Mouse (Mus musculus) CH12.LX (cell line): ENCODE measurements around the gene Reln. TPM values are rescaled to one million over a fixed set of nuclear protein-coding genes. Genes with fewer than 3 reads are reported as not detected.

ENCODE experiments used
- DNase-seq: peaks from one replicate; pipeline ENCODE4 v3.0.0-alpha.2; 2013; ENCODE audit errors: extremely low read depth
- H3K27ac ChIP-seq: 2 replicates; pipeline ENCODE4 v1.5.1; 2012; ENCODE audit warnings: low read depth, mild to moderate bottlenecking, control low read depth, moderate library complexity; ENCODE audit not compliant: insufficient read depth
- H3K27me3 ChIP-seq: replicated peaks from 2 replicates; pipeline ENCODE3; 2012; ENCODE audit warnings: inconsistent platforms
- H3K36me3 ChIP-seq, 2 experiments: replicated peaks in 1 of 2; 2 replicates each; pipeline versions ENCODE3 to v1.6.1; 2012; ENCODE audit warnings: inconsistent platforms in 1 of 2, low read length in 1 of 2, mild to moderate bottlenecking in 1 of 2, mixed read lengths in 1 of 2, moderate library complexity in 1 of 2; ENCODE audit not compliant: control insufficient read depth in 1 of 2, insufficient read depth in 1 of 2
- H3K4me1 ChIP-seq, 2 experiments: 2 replicates each; pipeline ENCODE4 v1.6.1; 2012; ENCODE audit warnings: inconsistent platforms in 1 of 2, moderate library complexity in 1 of 2; ENCODE audit not compliant: insufficient read depth in 2 of 2, control insufficient read depth in 1 of 2
- H3K4me2 ChIP-seq: 2 replicates; pipeline ENCODE4 v1.6.1; 2012; ENCODE audit warnings: low read depth, mild to moderate bottlenecking, control low read depth; ENCODE audit not compliant: poor library complexity, insufficient read depth, severe bottlenecking
- H3K4me3 ChIP-seq, 3 experiments: fragments of 150-350 bp in 1 of 3; sonication (generic) in 1 of 3; replicated peaks in 1 of 3; 2 replicates each; pipeline versions ENCODE3 to v1.5.1; 2011 to 2012; ENCODE audit warnings: low read depth in 2 of 3, low read length in 2 of 3, mild to moderate bottlenecking in 2 of 3, moderate library complexity in 2 of 3, control low read depth in 1 of 3, improper control_type of control experiment in 1 of 3, inconsistent platforms in 1 of 3, mixed read lengths in 1 of 3; ENCODE audit not compliant: poor library complexity in 1 of 3
- H3K79me2 ChIP-seq: replicated peaks from 2 replicates; pipeline ENCODE4 v1.6.1; 2012; ENCODE audit warnings: mild to moderate bottlenecking, moderate library complexity; ENCODE audit not compliant: control insufficient read depth, poor library complexity, insufficient read depth, severe bottlenecking; ENCODE audit errors: extremely low read depth
- H3K9ac ChIP-seq: 2 replicates; pipeline ENCODE4 v1.6.1; 2012; ENCODE audit warnings: low read depth, mild to moderate bottlenecking, control low read depth, moderate library complexity; ENCODE audit not compliant: insufficient read depth
- H3K9me3 ChIP-seq: replicated peaks from 2 replicates; pipeline ENCODE3; 2012; ENCODE audit warnings: low read length, inconsistent platforms, mixed read lengths
- BHLHE40 ChIP-seq: IDR thresholded peaks from 2 replicates; pipeline ENCODE4 v1.6.1; 2011; ENCODE audit warnings: mild to moderate bottlenecking, low read depth, low read length, improper control_type of control experiment
- CHD1 ChIP-seq: IDR thresholded peaks from 2 replicates; pipeline ENCODE4 v1.6.1; 2012; ENCODE audit warnings: low read depth, low read length, improper control_type of control experiment, inconsistent platforms
- CHD2 ChIP-seq: IDR thresholded peaks from 2 replicates; pipeline ENCODE4 v1.6.1; 2011; ENCODE audit warnings: low read length, improper control_type of control experiment
- E2F4 ChIP-seq: IDR thresholded peaks from 2 replicates; pipeline ENCODE4 v1.6.1; 2011; ENCODE audit warnings: low read depth, low read length, improper control_type of control experiment; ENCODE audit not compliant: insufficient replicate concordance
- ELF1 ChIP-seq: IDR thresholded peaks from 2 replicates; pipeline ENCODE4 v1.6.1; 2014; ENCODE audit warnings: low read depth, mild to moderate bottlenecking, inconsistent platforms, low read length, improper control_type of control experiment
- EP300 ChIP-seq: IDR thresholded peaks from 2 replicates; pipeline ENCODE4 v1.6.1; 2011; ENCODE audit warnings: low read length, improper control_type of control experiment
- ETS1 ChIP-seq: conservative IDR thresholded peaks from 2 replicates; pipeline ENCODE4 v1.6.1; 2012; ENCODE audit warnings: low read depth, mild to moderate bottlenecking, inconsistent platforms, low read length, improper control_type of control experiment, moderate library complexity
- GABPA ChIP-seq: IDR thresholded peaks from 2 replicates; pipeline ENCODE4 v1.6.1; 2012; ENCODE audit warnings: low read depth, low read length, improper control_type of control experiment, inconsistent platforms; ENCODE audit not compliant: insufficient replicate concordance
- HCFC1 ChIP-seq: IDR thresholded peaks from 2 replicates; pipeline ENCODE4 v1.6.1; 2012; ENCODE audit warnings: low read depth, mild to moderate bottlenecking, inconsistent platforms, low read length, improper control_type of control experiment
- JUN ChIP-seq: IDR thresholded peaks from 2 replicates; pipeline ENCODE4 v1.6.1; 2011; ENCODE audit warnings: low read depth, mild to moderate bottlenecking, low read length, improper control_type of control experiment, moderate library complexity; ENCODE audit not compliant: insufficient read depth
- JUND ChIP-seq: conservative IDR thresholded peaks from 2 replicates; pipeline ENCODE4 v1.6.1; 2011; ENCODE audit warnings: low read depth, low read length, improper control_type of control experiment
- KAT2A ChIP-seq: IDR thresholded peaks from 2 replicates; pipeline ENCODE4 v1.6.1; 2012; ENCODE audit warnings: low read length, improper control_type of control experiment, inconsistent platforms; ENCODE audit not compliant: insufficient replicate concordance
- MAFK ChIP-seq: IDR thresholded peaks from 2 replicates; pipeline ENCODE4 v1.6.1; 2011; ENCODE audit warnings: low read length, improper control_type of control experiment; ENCODE audit not compliant: insufficient replicate concordance
- MAX ChIP-seq: IDR thresholded peaks from 2 replicates; pipeline ENCODE4 v1.6.1; 2011; ENCODE audit warnings: low read length, improper control_type of control experiment
- MAZ ChIP-seq: IDR thresholded peaks from 2 replicates; pipeline ENCODE4 v1.6.1; 2012; ENCODE audit warnings: low read depth, mild to moderate bottlenecking, inconsistent platforms, low read length, improper control_type of control experiment, moderate library complexity
- MEF2A ChIP-seq: IDR thresholded peaks from 2 replicates; pipeline ENCODE4 v1.6.1; 2014; ENCODE audit warnings: low read depth, mild to moderate bottlenecking, inconsistent platforms, low read length, improper control_type of control experiment, borderline replicate concordance
- MXI1 ChIP-seq: IDR thresholded peaks from 2 replicates; pipeline ENCODE4 v1.6.1; 2011; ENCODE audit warnings: mild to moderate bottlenecking, low read depth, low read length, improper control_type of control experiment
- NELFE ChIP-seq: IDR thresholded peaks from 2 replicates; pipeline ENCODE4 v1.6.1; 2011; ENCODE audit warnings: low read depth, low read length, improper control_type of control experiment
- PAX5 ChIP-seq: IDR thresholded peaks from 2 replicates; pipeline ENCODE4 v1.6.1; 2012; ENCODE audit warnings: low read length, inconsistent platforms, mixed read lengths
- RAD21 ChIP-seq: IDR thresholded peaks from 2 replicates; pipeline ENCODE4 v1.6.1; 2011; ENCODE audit warnings: low read depth, mild to moderate bottlenecking, low read length, improper control_type of control experiment, moderate library complexity
- SIN3A ChIP-seq: IDR thresholded peaks from 2 replicates; pipeline ENCODE4 v1.6.1; 2012; ENCODE audit warnings: low read length, improper control_type of control experiment, inconsistent platforms
- TBP ChIP-seq: conservative IDR thresholded peaks from 2 replicates; pipeline ENCODE4 v1.6.1; 2011; ENCODE audit warnings: low read depth, low read length, improper control_type of control experiment
- TCF12 ChIP-seq: IDR thresholded peaks from 2 replicates; pipeline ENCODE4 v1.6.1; 2014; ENCODE audit warnings: low read depth, mild to moderate bottlenecking, inconsistent platforms, low read length, improper control_type of control experiment
- UBTF ChIP-seq: IDR thresholded peaks from 2 replicates; pipeline ENCODE4 v1.6.1; 2012; ENCODE audit warnings: low read depth, mild to moderate bottlenecking, inconsistent platforms, low read length, improper control_type of control experiment, moderate library complexity
- USF1 ChIP-seq: IDR thresholded peaks from 2 replicates; pipeline ENCODE4 v1.6.1; 2014; ENCODE audit warnings: low read depth, mild to moderate bottlenecking, inconsistent platforms, low read length, improper control_type of control experiment
- USF2 ChIP-seq: conservative IDR thresholded peaks from 2 replicates; pipeline ENCODE4 v1.6.1; 2011; ENCODE audit warnings: low read depth, low read length, improper control_type of control experiment
- ZC3H11A ChIP-seq: IDR thresholded peaks from 2 replicates; pipeline ENCODE4 v1.6.1; 2012; ENCODE audit warnings: low read depth, mild to moderate bottlenecking, inconsistent platforms, low read length, improper control_type of control experiment
- ZKSCAN1 ChIP-seq: IDR thresholded peaks from 2 replicates; pipeline ENCODE4 v1.6.1; 2012; ENCODE audit warnings: low read depth, inconsistent platforms, low read length, improper control_type of control experiment, borderline replicate concordance
- ZNF384 ChIP-seq: IDR thresholded peaks from 2 replicates; pipeline ENCODE4 v1.6.1; 2012; ENCODE audit warnings: low read depth, low read length, improper control_type of control experiment, inconsistent platforms
- dilution Hi-C: fragments of 300-500 bp; cut with MboI; formaldehyde crosslinking; loops from 2 replicates; pipeline ENCODE4 v1.14.3; 2020; ENCODE audit warnings: low sequenced_read_pairs; ENCODE audit not compliant: extremely low pct_unique_long_range_greater_than_20kb, extremely low pct_ligation_motif_present
- in situ Hi-C: fragments of 300-500 bp; cut with MboI; formaldehyde crosslinking; loops from 3 replicates; pipeline ENCODE4 v1.14.3; 2019; ENCODE audit warnings: low sequenced_read_pairs, low pct_ligation_motif_present, low pct_unique_long_range_greater_than_20kb, mixed read lengths
- polyA plus RNA-seq: library from polyadenylated mRNA; unstranded; fragments of >175 nt; gene quantifications from 2 replicates; pipeline ENCODE4 v1.2.1, GENCODE M21; 2012; ENCODE audit warnings: low read depth; ENCODE audit not compliant: insufficient read length
- total RNA-seq, 2 experiments: library from RNA; depleted of rRNA; stranded (reverse); fragments of 300-350 nt in 1 of 2; fragments of >200 nt in 1 of 2; gene quantifications; 2 replicates each; pipeline ENCODE4 v1.2.3; 2012 to 2014

The Reln gene
- total and polyA plus RNA-seq, 3 experiments = 0.03 to 0.04 TPM; not detected in 1

GRCm38 (mm10) chr5:22028379-22028778, 316.1 kb downstream of the Reln start:
- DNase-seq = peak; percentile 51
- Histone ChIP-seq H3K36me3 (no peaks in the 10 kb centered on the region), H3K9ac (no peak overlapping the region), H3K9me3 (no peaks in the 10 kb centered on the region), H3K4me3 (peak overlapping the region in 1 of 3 experiments; percentile 28), H3K4me1 (peaks cover 0 to 26% of the 10 kb centered on the region in 2 experiments; a peak in 3 of 4 replicates), H3K4me2 (peak overlapping the region; percentile 70), H3K27me3 (peaks cover 5% of the 10 kb centered on the region), H3K79me2 (no peaks in the 10 kb centered on the region), H3K27ac (no peak overlapping the region)
- in situ Hi-C loops = no loop called here
- dilution Hi-C loops = no loop called here
- TF ChIP-seq BHLHE40 (peak; percentile 66), SIN3A (no peak), ETS1 (0 out of 2 replicates have a peak, but pooled peaks have one; percentile 30), NELFE (no peak), USF1 (no peak), MAX (0 out of 2 replicates have a peak, but pooled peaks have one; percentile 43), E2F4 (peak; percentile 73; the same call in 1 of the 2 replicates), ZNF384 (no peak)

GRCm38 (mm10) chr5:22027240-22027875, 317.1 kb downstream of the Reln start:
- dilution Hi-C loops = no loop called here
- peak; percentile 72 for DNase-seq
- Histone ChIP-seq H3K4me2 (peak overlapping the region; percentile 89; the same call in 1 of the 2 replicates), H3K4me3 (no peak overlapping the region), H3K27me3 (peaks cover 5% of the 10 kb centered on the region), H3K9me3 (no peaks in the 10 kb centered on the region), H3K9ac (no peak overlapping the region), H3K27ac (no peak overlapping the region), H3K36me3 (no peaks in the 10 kb centered on the region), H3K4me1 (peaks cover 0 to 26% of the 10 kb centered on the region in 2 experiments; a peak in 3 of 4 replicates), H3K79me2 (no peaks in the 10 kb centered on the region)
- in situ Hi-C loops = no loop called here
- no peak for TF ChIP-seq CHD1
- no peak for TF ChIP-seq MXI1
- TF ChIP-seq MAFK = 0 out of 2 replicates have a peak, but pooled peaks have one; percentile 52
- TF ChIP-seq SIN3A = no peak
- no peak for TF ChIP-seq ZNF384
- TF ChIP-seq MAZ = 0 out of 2 replicates have a peak, but pooled peaks have one; percentile 39
- peak; percentile 21; the same call in 1 of the 2 replicates for TF ChIP-seq JUN
- peak; percentile 62; the same call in 1 of the 2 replicates for TF ChIP-seq MEF2A
- TF ChIP-seq RAD21 = no peak; the same call in 1 of the 2 replicates
- TF ChIP-seq USF2 = no peak
- no peak for TF ChIP-seq E2F4
- TF ChIP-seq ZKSCAN1 = no peak
- TF ChIP-seq EP300 = peak; percentile 86
- no peak for TF ChIP-seq MAX
- no peak for TF ChIP-seq PAX5
- TF ChIP-seq GABPA = no peak
- no peak; the same call in 1 of the 2 replicates for TF ChIP-seq JUND
- peak; percentile 57; the same call in 1 of the 2 replicates for TF ChIP-seq CHD2
- TF ChIP-seq HCFC1 = peak; percentile 24; the same call in 1 of the 2 replicates
- 0 out of 2 replicates have a peak, but pooled peaks have one; percentile 18 for TF ChIP-seq KAT2A
- no peak; the same call in 1 of the 2 replicates for TF ChIP-seq ETS1
- TF ChIP-seq TCF12 = peak; percentile 58
- no peak for TF ChIP-seq UBTF
- no peak for TF ChIP-seq NELFE
- TF ChIP-seq TBP = no peak
- TF ChIP-seq ZC3H11A = no peak
- TF ChIP-seq USF1 = no peak
- TF ChIP-seq ELF1 = 0 out of 2 replicates have a peak, but pooled peaks have one; percentile 16
